Mouse (Mus musculus) WW6 (cell line): ENCODE measurements around the gene Nat9.

Experiments
- DNase-seq: peaks from one replicate; pipeline ENCODE4 v3.0.0-alpha.2; 2013; ENCODE audit warnings: low read depth, low spot score

The Nat9 gene

DNA sequence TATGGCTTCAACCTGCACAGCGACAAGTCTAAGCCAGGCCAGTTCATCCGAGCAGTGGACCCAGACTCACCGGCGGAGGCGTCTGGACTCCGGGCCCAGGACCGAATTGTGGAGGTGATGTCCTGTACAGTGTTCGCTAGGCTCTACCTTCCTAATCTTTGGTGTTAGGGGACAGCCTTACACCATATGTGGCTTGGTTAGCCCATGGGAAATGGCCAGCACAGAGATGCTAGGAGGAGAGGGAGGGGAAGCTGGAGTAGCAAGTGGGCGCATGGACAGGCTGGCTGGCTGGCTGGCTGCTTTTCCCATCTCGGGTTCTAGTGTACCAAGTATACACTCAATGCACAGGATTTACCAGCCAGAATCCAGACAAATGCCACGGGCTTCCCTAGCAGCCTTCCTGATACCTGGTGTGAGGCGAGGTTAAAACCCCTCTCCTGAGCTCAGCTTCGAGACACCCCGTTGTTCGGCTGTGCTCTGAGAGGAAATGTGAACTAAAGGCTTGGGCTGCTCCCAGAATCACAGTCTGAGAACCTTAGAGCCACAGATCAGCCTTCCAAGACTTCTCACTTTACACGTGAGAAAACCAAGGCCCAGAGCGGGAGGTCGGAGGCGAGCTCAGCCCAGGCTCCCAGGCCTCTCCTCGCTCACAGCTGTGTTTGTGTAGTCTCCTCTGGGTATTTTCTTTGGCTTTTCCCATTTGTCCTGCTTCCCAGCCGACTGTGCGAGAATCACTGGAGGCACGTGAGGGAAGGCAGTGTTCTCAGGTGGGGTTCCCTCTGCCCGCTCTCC is 11.1 kb downstream of the Nat9 start:
- no peak for DNase-seq

- DNase-seq = no peak
Observed at GRCm38 (mm10) chr11:115173549-115174339, 13.9 kb downstream of the Nat9 start.

DNA sequence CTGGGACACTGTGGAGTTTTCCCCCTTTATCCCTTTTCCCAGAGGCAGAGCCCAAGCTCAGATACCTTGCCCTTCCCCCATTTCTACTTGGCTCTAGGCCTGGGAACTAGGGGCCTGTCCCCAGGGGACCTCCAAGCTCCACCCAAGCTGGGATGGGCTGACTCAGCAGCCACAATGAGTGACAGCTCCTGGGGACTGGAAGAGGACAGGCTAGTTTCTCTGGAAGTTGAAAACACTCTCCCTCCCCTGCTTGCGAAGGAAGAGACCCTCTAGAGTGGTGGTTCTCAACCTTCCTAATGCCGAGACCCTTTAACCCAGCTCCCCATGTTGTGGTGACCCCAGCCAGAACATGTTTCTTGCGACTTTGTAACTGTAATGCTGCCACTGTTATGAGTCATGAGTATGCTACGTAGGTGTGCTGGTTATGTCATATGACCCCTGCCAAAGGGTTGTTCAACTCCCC is 14.8 kb downstream of the Nat9 start:
- DNase-seq = no peak

DNA sequence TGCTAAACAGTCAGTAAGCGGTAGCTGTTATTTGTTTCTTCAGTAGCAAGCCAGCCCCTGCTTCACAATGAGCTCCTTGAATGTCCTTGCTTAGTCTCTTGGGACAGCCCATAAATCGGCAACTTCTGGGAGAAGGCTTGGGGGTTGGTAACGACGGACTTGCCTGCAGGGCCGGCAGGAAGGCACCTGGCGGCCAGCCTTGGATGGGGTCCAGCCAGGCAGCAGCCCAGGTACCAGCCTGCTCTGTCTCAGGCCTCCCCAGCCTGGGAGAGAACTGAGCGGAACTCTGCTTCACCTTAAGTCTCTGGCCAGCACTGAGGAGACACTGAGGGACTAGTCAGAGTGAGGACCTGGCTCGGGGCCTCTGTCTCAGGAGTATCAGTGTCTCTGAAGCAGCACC is 16.5 kb downstream of the Nat9 start:
- no peak for DNase-seq

GRCm38 (mm10) chr11:115169430-115169829 is 18.2 kb downstream of the Nat9 start:
- DNase-seq = no peak

GRCm38 (mm10) chr11:115167631-115168249 is 19.9 kb downstream of the Nat9 start:
- no peak for DNase-seq

DNA sequence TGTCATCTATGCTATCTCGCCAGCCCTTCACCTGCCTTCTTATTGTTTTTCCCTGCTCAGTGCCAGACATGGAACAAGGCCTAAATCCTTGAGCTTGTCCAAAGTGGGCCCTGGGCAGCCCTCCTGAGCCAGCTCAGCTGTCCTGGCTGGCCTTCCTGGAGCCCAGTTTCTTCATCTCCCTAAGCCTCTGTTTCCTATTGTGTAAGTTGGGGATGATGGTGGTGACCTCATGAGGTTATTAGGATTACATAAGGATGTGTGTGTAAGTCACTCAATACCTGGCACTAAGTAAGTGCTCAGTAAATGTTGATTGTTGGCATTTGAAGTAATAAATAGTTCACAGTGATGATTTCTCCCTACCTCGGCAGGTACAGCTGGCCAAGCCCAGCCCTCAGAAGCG is 20.9 kb downstream of the Nat9 start:
- no peak for DNase-seq

DNA sequence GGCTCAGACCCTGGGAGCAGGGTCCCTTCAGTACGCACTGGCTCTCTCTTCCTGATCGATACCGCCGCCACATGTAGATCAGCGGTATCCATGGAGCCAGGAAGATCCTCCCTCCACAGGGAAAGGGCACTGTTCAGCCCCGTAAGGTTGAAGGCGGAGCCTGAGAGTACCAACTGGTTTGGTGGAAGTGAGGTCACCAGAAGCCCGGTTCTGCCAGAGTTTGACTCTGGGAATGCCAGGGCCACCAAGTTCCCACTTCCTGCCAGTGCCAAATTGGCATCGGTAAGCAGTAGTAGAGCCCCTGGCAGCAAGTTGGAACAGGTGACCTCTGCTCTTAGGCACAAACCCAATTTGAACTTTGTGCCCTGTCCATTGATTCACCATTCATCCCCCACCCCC is 22.7 kb downstream of the Nat9 start:
- DNase-seq = no peak

- DNase-seq = no peak
Observed at GRCm38 (mm10) chr11:115164341-115164975, 23.2 kb downstream of the Nat9 start.

GRCm38 (mm10) chr11:115163568-115164150 is 24.0 kb downstream of the Nat9 start:
- DNase-seq = no peak

DNA sequence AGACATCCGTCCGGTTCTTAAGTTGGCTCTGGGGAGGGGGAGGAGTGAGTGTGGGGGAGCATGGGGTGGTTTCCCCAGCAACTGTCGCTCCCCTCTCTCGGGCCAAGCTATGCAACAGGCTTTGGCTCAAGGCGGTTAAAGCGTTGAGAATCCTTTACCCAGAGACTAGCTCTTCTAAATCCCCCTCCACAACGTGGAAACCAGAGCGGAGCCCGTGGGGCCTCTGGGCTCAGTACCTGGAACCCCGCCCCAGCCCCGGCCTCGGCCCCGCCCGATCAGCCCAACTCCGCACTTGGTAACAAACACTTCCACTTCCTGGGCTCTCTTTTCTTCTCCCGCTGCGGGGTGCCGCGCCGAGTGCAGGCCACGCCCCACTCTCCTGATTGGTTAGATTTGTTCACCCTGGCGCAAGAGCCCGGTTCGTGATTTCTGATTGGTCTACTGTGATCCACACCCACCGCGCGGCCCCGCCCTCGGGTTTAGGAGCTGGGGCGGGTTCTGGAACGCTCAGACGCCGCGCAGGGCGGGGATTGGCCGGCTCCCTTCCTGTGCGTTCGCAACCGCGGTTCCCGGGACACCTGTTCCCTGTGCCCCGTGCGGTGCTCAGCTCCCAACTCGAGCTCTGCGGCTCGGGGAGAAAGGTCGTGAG is 24.7 kb downstream of the Nat9 start, which contains the start of gene Slc9a3r1:
Slc9a3r1 (plus strand) TSS at position 510 of the 649 bp plus-strand sequence.
- peak; percentile 100 for DNase-seq

DNA sequence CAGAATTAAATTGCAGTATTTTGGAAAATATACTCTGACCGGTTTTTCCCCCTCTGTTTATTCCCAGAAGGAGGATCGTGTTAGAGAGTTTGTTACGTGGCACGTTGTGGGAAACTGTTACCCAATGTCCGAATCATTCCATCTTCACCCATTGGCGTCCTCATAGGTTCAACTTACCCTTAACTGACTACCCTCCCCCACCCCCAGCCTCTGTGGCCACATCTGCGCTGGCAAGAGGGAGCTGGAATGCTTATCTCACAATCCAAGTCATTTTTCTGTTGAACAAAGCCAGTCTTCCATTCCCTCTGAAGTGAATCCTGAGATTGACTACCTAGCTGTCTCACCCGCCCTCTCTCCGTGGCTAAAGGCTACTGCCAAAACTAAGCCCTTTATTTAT is 25.5 kb downstream of the Nat9 start:
- no peak for DNase-seq

GRCm38 (mm10) chr11:115161578-115162204 is 26.0 kb downstream of the Nat9 start:
- DNase-seq = no peak

- no peak for DNase-seq
Observed at GRCm38 (mm10) chr11:115160883-115161577, 26.6 kb downstream of the Nat9 start.

DNA sequence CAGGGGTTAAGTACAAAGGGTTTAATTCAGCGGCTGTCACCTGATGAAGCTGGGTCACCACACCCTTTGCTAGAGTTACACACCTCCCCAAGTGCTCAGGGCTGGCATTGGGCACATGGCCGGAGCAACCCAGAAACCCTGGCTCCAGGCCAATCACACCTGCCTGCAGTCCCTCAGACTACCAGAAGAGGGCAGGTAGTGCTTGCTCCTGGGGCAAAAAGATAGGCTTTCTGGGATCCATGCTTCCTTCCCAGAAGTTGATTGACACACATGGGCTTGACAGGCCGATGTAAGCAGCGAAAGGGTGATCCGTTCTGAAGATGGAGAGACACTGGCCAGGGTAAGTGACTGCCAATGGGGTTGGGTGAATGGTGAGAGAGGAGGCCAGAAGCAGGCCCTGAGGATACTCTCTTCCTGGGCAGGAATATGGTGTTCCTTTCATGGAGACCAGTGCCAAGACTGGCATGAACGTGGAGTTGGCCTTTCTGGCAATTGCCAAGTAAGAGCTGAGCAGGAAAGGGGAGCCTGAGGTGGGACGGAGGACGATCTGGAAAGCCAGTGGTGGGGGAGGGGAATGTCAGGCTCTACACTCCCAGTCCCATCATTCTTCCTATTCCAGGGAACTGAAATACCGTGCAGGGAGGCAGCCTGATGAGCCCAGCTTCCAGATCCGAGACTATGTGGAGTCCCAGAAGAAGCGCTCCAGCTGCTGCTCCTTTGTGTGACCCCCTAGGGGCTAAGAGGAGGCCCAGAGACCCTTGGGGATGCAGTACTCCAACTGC is 27.5 kb downstream of the Nat9 start:
- peak; percentile 67 for DNase-seq

GRCm38 (mm10) chr11:115157933-115158719 is 29.5 kb downstream of the Nat9 start:
- DNase-seq = no peak

GRCm38 (mm10) chr11:115155053-115155634 is 32.5 kb downstream of the Nat9 start:
- DNase-seq = no peak
